Mouse (Mus musculus) v-Abl transformed pro-B cells (cell line): Measurements from ENCODE around the gene Myd88.

Experiments
- in situ Hi-C, 2 experiments: fragments of 400-800 bp; cut with MboI; formaldehyde crosslinking; loops; one replicate each; pipeline ENCODE4 v1.15.1; 2025; ENCODE audit not compliant: unreplicated experiment in 2 of 2

Gene Myd88

GRCm38 (mm10) chr9:119318891-119319290, 22.3 kb downstream of the Myd88 start:
- in situ Hi-C loops, result no loop called here

GRCm38 (mm10) chr9:119313096-119313495, 28.1 kb downstream of the Myd88 start:
- in situ Hi-C loops, result no loop called here

- in situ Hi-C loops, result no loop called here
Measured at GRCm38 (mm10) chr9:119309067-119309466, 32.1 kb downstream of the Myd88 start.

GRCm38 (mm10) chr9:119305863-119306262, 35.3 kb downstream of the Myd88 start:
- in situ Hi-C loops, result no loop called here

GRCm38 (mm10) chr9:119298563-119298962, 42.6 kb downstream of the Myd88 start:
- in situ Hi-C loops, result no loop called here

GRCm38 (mm10) chr9:119297696-119298095, 43.5 kb downstream of the Myd88 start:
- in situ Hi-C loops, result no loop called here

GRCm38 (mm10) chr9:119290791-119291190, 50.4 kb downstream of the Myd88 start:
- in situ Hi-C loops, result no loop called here
